Mouse (Mus musculus): Measurements from ENCODE around the gene Gm16181.

The Gm16181 gene

DNA sequence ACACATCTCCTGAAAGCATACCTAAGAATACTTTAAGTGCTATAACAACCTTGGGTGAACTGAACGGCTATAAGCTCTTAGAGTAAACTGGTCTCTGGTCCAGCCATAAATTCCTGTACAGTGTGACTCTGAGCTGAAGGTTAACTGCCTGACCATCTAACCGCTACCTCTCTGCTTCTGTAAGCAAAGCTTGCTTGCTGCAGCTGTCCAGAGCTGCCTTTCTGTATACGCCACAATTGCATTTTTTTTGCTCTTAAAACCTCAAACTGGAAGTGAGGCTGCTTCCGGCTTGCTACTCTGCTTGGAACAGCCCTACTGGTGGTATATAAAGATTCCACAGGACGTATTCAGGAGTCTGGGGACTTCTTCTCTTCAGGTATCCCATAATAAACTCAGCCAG is 12.0 kb downstream of the Gm16181 start:
- WGBS: 76% methylated on average over 5 of the region's 5 CpGs

DNA sequence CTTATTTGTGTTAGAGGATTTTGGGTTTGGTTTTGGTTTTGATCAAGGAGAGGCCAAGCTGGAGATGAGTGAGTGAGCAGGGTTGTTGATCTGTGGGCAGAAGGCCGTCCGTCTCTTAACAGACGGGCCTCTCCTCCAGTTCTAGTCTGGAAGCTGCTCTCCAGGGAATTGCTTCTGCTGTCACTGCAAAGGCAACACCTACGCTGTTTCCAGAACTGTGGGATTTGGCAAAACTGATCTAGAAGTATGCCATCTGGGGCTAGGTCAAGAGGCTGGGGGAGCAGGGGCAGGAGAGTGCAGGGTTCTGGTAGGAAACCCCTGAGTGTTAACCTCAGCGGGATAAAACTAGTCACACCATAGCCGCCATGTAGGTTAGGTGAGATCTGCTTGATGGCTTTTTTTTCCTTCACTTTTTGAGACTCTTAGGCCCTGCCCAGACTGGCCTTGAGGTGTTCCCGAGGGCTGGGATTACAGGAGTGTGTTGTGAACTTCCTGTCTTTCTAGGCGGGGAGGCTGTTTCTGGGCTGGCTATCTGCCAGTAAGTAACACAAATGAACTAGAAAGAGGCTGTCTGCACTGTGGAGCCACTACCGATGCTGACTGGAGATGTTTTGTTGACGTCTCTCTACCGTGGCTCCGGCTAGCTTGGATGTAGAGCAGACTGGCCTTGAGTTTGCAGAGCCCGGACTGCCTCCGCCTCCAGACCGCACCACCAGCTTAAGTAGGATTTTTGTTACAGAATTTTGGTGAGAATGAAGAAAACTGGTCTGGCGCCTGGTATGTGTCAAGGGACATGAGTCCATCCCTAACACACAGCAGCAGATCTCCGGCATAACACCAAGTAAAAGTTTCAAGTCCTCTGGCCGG is 12.7 kb downstream of the Gm16181 start, which contains the start of gene Atp6v1g2:
TSS of gene Atp6v1g2 (plus strand) at position 547 of the 867 bp plus-strand sequence.
- 49% methylated on average over 18 of the region's 18 CpGs for WGBS

DNA sequence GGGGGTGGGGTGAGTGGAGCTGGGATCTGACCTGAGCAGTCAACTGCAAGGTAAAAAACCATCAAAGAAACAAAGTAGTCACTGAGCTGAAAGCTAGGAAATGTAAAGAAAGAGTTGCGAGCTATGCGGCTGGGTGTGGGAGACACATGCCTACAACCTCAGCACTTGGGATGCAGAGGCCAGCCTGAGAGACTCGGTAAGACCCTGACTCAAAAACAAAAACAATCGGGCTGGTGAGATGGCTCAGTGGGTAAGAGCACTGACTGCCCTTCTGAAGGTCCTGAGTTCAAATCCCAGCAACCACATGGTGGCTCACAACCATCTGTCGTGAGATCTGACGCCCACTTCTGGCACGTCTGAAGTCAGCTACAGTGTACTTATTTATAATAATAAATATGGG is 13.5 kb downstream of the Gm16181 start:
- WGBS: 63% methylated on average over 7 of the region's 7 CpGs

DNA sequence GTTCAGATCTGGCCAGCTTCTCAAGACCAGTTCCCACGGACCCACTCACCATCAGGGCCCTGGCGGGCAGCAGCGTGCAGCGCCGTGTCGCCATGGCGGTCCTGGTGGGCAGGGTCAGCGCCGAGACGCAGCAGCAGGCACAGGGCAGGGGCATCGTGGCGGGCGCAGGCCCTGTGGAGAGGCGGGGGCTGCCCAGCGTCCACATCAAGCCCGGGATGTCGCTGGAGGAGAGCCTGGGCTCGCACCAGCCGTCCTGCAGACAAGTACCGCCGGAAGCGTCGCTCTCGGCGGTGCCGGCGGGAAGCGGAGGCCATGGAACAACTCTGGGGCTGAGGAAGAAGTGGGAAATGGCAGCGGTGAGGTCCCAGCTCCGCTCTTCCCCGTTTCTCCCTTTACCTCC is 14.3 kb downstream of the Gm16181 start:
- WGBS: under 1% methylated on average over 31 of the region's 31 CpGs

DNA sequence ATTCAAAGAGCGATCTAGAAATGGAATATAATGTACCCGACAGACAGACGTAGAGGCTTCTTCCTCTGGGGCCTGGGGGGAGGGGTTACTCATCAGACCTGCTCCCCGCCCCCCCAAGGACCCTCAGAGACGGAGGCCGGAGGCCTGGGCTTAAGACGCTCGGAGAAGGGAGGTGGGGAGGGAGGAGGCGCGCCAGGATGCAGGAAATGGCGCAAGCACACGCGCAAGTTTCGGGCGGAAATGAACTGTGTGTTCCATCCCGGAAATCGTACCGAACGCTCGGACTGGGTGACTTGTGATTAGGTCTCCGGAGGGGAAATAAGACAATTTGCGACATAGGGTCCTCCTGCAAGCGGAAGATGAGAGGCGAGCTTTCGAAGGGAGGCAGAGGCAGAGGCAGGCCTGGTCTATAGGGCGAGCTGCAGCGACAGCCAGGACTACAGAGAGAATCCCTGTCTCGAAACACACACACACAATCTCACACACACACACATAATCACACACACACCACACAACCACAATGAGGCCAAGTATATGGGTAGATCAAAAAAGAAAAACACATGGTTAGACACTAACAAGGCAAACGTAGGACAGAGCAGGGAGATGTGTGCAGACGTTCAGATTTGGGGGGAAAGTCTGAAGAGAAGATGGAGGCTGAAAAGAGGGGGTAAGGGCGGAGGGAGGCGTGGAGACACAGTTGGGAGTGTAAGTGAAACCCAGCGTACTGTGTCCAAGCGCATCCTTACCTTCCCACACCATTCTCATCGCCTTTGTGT is 15.2 kb downstream of the Gm16181 start, which contains the start of gene Nfkbil1:
TSS of gene Nfkbil1 (minus strand) at position 179 of the 776 bp plus-strand sequence.
- under 1% methylated on average over 35 of the region's 35 CpGs for WGBS

DNA sequence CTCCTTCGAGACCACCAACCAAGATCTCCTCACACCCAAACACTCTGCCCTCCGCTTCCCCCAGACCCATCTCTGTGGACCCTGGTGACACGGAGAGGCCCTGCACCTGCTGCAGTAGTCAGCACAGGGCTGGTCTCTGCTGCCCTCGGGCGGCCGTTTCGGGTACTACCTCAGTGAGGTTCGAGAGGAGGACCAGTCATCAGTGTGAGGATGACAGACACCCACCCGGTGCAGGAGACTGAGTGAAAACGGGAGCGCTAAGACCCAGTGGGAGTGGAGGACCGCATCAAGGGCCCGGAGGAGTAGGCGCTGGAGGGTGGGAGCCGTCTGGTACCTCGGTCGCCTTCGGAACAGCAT is 15.7 kb downstream of the Gm16181 start:
- WGBS: under 1% methylated on average over 18 of the region's 18 CpGs

DNA sequence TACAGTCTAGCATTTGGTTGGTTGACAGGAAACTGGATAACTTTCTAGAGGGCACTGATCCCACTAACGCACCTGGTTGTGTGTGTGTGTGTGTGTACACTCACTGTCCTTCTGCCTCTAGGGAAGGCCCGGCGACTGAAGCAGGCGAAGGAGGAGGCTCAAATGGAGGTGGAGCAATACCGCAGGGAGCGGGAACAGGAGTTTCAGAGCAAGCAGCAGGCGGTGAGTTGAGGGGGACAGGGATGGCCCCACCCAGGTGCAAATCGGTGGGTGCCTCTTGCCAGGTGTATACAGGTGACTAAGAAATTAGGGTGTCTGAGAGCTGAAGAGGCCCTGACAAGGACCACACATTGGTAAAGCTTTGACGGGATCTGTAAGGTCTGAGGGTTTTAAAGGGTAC is 16.4 kb downstream of the Gm16181 start:
- 32% methylated on average over 9 of the region's 9 CpGs for WGBS

DNA sequence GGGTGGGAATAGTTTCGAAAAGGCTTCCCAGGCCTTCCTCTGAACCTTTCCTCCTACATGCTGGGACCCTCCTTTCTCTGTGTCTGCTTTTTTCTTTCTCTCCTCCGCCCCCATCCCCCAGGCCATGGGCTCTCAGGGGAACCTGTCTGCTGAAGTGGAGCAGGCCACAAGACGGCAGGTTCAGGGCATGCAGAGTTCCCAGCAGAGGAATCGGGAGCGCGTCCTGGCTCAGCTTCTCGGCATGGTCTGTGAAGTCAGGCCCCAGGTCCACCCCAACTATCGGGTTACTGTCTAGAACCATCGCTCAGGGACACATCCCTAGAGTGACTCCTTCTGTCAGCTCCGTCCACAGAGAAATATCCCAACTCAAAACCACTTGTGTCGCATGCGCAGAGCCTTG is 16.9 kb downstream of the Gm16181 start:
- 86% methylated on average over 12 of the region's 12 CpGs for WGBS

DNA sequence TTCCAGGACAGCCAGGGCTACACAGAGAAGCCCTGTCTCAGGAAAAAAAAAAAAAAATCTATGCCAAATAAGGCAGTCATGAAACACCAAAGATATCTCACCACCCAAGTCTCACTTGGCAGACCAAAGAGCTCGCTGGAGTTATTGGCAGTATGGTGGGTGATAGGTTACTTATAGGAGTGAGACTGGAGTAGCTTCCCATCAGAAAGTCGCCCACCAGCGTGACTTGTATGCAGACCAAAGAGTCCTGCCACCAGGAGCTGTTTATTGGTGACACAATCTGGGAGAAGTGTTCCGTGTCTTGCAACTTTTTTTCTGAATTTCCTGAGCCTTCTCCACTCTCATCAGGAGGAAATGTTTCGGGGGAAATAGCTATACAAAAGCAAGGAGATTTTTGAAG is 19.1 kb downstream of the Gm16181 start:
- WGBS: 55% methylated on average over 5 of the region's 5 CpGs

DNA sequence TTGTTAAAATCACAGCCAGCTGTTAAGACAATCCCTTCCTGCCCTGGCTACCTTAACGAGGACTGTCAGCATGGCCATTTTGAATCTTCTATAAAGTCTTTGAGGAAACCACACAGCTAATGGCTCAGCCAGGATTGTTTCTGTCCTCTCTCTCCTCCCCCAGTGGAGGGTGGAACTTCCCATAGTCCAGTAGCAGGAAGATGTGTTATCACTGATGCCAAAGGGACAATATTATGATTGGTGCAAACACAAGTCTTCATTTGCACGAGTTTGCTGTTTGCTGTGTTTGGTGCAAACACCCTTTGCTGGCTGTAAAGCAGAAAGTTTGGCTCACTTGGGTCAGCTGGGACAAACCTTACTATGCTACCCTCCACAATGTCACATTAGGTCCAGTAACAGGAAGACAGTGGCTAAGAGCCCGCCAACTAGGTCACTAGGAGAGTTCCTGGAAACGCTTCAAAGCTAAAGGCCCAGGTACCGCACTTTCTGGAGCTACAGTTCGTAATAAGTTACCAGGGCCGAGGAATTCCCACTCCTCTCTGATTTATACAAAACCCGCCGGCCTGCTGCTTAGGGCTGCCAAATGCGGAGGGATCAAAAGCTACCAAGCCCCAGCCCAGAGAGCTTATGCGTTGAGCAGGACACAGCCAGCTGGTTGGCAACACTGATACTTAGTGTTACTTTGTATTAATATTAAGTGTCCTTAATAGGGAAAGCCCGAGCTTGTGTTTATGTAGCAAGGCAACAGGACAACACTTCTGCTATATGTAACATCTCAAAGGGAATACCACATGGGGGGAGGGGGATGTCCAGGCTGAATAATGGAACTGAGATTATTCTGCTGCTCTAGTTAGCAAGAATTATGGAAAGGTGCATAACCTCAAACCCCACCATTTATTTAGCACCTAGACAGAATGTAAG is 20.0 kb downstream of the Gm16181 start:
- WGBS: 19% methylated on average over 12 of the region's 12 CpGs

DNA sequence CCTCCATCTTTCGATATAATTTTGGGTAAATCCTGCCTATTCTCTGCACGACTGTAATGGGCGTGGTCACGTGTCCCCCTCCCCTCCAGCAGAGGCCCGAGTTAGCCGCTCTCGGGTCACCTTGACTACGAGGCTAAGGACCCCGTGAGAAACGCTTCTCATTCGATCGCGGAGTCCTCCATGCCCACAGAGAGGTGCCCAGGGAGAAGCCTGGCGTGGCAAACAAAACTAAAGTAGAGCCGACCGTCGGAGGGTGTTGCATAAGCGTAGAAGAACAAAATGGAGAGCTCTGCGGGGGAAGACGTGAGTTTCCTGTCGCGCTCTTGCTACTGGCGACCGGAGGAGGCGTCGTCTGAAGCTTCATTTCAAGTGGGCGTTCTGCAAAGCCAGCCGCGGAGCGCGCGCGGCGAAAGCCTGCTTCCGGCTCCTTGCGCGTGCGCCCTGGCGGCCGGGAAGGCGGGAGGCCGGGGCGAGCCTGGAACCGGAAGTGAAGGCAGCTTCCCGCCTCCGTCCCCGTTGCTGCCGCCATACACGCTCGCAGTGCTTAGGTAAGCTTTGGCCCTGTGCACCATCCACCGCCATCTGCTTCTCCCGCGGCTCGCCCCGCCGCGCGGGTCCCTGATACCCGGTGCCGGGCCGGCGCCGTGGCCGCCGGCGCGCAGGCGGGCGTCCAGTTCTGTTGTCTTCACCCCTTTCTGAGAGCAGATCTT is 20.8 kb downstream of the Gm16181 start, which contains the start of gene Ddx39b:
TSS of gene Ddx39b (plus strand) at position 442 of the 710 bp plus-strand sequence.
- WGBS: under 1% methylated on average over 69 of the region's 69 CpGs

DNA sequence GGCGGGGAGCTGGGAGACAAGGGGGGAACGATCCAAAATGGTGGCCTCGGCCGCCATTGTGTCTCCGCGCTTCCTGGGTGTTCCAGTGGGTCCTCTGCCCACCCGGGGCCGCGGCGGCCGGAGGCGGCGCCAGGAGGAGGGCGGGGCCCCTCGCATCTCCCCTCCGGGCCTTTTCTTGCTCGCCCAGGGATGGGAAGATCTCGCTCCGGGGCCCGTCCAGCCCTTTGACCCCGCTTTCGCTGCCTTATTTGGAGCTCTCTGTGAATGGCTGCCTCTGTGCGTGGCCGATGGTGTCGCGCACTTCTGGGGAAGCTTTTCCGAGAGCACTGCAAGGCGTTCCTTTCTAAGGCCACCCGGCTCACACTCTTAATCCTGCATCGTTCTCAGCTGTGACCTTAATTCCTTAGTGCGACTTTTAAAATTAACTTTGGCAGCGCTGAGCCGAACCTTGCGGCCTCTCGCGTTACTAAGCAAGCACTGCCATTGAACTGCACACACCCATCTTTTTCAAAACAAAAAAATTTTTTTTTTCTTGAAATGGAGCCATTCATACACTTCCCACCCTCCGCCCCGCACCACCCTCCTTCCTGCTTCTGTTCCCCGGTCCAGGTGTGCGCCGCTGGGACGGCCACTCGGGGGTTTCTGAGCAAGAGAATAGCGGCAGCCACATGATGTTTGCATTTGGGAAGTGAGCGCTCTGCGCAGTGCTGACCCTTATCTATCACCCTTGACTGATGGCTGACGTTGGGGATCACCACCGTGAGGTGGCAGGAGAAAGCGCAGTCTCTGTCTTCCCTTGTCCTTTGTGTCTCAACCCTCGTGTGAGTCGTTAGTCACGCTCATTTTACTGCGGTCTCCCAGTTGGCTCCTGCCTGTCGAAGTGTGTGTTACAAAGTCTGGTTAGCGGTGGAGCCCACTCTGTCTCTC is 21.6 kb downstream of the Gm16181 start:
- under 1% methylated on average over 55 of the region's 55 CpGs for WGBS

DNA sequence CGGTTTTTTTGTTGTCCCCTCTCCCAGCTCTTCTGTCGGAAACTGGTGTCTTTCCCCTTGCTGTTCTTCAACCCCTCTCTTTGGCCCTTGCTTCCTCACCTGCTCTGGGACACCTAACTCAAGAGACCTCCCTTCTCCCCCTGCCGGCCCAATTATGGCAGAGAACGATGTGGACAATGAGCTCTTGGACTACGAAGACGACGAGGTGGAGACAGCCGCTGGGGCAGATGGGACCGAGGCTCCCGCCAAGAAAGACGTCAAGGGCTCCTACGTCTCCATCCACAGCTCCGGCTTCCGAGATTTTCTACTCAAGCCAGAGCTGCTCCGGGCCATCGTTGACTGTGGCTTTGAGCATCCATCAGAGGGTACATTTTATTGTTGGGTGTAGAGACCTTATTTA is 22.5 kb downstream of the Gm16181 start:
- WGBS: 2% methylated on average over 16 of the region's 16 CpGs

DNA sequence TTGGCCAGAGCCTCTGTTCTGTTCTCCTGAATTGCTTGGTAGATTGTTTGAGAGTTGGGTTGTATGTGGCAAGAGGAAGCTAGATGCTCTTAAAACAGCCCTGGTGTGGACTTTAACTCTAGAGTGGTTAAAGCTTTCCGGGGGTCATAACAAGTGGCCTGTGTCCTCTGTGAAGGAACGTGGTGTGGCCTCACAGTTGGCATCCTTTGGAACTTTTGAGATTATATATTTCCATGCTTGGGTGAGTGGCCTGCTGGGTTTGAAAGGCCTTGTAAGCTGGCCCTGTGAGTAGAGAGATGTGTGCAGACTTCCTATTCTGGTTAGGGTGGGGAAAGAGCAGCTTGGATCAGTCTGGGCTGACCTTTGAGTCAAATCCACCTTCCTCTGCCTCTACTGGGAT is 24.4 kb downstream of the Gm16181 start:
- WGBS: 51% methylated on average over 2 of the region's 2 CpGs

DNA sequence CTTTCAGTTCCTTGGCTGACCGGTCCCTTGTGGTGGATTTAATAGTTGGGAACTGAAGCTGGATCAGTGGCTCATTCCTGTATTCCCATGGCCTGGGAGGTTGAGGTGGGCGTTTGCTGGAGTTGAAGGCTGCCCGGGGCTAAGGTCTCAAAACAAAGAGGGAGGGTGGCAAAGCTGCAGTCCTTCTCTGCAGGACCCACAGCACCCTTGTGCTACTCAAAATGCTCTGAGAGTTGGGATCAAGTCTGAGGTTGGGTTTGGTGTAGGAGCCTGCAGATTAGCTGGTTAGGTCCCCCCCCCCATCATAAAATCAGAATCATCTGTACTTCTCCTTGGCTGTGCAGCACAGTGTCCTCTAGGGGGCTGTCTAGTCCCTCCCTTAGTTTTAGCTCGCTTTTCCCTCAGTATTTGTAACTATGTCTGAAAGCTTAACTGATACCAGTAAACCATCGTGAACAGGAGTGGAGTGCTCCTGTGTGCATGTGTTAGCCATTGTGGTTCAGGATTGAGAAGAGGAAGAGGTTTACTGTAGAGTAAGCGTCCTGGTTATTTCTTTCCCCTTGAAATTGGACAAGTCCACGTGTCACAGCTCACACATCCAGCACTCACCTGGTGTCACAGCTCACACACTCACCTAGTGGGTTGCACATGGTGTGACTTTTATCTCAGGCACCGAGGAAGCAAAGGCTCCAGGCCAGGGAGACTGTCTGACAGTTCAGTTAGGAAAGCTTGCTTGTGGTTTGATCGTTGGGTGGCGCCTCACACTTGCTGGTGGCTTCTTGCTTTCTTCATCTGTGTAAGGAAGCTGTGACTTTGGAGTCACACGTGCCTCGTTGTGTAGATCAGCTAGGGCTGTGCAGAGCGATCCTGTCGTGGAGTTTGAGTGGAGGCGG is 25.3 kb downstream of the Gm16181 start:
- 52% methylated on average over 15 of the region's 15 CpGs for whole genome bisulfite sequencing

DNA sequence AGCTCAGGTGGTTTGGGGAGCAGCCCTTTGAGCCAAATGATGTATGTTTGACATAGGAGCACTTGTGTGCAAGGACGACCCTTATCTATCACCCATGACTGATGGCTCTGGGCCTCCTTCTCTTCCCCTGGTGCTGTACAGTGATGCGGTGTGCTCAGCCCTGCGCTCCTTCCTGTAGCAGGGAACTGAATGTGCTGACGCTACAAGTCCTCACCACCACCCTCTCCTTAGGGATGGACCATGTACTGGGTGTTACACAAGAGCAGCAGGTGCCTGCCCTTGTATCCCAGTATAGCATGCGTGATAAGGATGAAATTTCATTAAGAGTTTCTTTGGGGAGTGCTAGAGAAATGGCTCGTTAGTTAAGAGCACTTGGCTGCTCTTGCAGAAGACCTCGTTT is 26.5 kb downstream of the Gm16181 start:
- WGBS: 67% methylated on average over 7 of the region's 7 CpGs

DNA sequence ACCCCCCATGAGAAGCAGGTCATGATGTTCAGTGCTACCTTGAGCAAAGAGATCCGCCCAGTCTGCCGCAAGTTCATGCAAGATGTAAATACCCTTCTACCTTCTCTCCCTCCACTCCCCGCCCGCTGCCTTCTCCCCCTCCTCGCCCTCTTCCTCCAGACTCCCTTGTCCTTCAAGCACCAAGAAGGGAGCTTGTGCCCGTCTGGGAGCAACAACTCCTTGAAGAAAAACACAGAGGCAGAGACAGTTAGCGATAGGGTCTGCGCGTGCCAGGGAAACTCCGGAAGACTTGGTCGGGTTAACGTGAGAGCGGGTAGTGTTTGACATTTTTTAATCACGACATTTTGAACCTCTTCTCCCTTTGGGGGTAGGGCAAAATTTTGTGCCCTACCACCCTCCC is 28.4 kb downstream of the Gm16181 start:
- WGBS: 79% methylated on average over 14 of the region's 14 CpGs

DNA sequence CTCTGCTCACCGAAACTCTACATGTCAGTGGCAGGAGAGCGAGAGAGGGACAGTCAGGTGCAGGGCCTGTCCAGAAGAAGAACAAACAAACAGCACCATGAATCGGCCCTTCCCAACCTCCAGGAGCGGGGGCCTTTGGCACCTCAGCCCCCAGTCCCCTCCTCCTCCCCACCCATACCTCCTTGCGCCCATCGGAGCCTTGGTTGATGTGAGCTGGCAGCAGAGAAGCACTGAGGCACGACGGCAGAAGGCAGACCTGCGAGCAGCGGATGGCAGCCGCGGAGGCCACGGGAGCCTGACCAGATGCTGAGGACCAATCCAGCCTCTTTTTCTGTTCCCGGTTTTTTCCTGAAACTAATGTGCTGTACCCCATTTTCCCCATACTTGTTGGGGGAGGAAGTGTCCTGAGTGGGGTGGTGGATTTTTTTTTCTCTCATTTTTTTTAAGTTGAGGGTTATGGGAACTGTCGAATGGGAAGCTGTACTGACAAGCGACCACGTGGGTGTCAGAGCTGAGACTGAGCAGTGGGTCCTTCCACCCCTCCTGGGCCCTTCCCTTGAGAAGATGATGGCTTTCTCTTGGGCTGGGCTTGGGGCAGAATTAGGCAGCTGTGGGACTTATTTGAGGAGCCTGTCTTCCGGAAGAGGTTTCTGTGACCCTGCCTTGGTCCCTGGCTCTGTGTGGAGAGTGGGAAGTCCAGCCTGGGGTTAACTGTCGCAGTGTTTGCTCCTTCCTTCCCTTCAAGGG is 29.0 kb downstream of the Gm16181 start:
- WGBS: 70% methylated on average over 19 of the region's 19 CpGs

Data from cerebral cortex, adult 2 months (tissue).